Mouse (Mus musculus) adrenal gland, postnatal 36 days (tissue): ENCODE data around the gene Tmem132b. TPM values are rescaled to one million over a fixed set of nuclear protein-coding genes. Genes with fewer than 3 reads are reported as not detected.

Experiments used
- DNase-seq, 2 experiments: peaks; one replicate each; pipeline ENCODE4 v3.0.0; 2021; ENCODE audit warnings: mixed read lengths in 1 of 2
- total RNA-seq, 2 experiments: library from RNA; stranded (reverse); gene quantifications; 2 replicates each; pipeline ENCODE4 v1.2.3; 2021

The Tmem132b gene
- total RNA-seq, 2 experiments from 2014 or later: 0.76 to 0.95 TPM

- no peak for DNase-seq
Observed at GRCm38 (mm10) chr5:125676025-125676623, 144.6 kb downstream of the Tmem132b start.

GRCm38 (mm10) chr5:125680889-125681288 lies 149.3 kb downstream of the Tmem132b start:
- DNase-seq: no peak

GRCm38 (mm10) chr5:125683491-125683890 lies 151.9 kb downstream of the Tmem132b start:
- DNase-seq: no peak

- no peak for DNase-seq
Observed at GRCm38 (mm10) chr5:125685681-125686331, 154.2 kb downstream of the Tmem132b start.

GRCm38 (mm10) chr5:125692538-125692937 lies 161.0 kb downstream of the Tmem132b start:
- no peak for DNase-seq

GRCm38 (mm10) chr5:125699395-125699794 lies 167.8 kb downstream of the Tmem132b start:
- no peak for DNase-seq

GRCm38 (mm10) chr5:125700234-125700633 lies 168.7 kb downstream of the Tmem132b start:
- no peak for DNase-seq

GRCm38 (mm10) chr5:125705379-125705778 lies 173.8 kb downstream of the Tmem132b start:
- DNase-seq: peak in 1 of 2 experiments; percentile 16

- DNase-seq: peak; percentile 58 to 71
Observed at GRCm38 (mm10) chr5:125709160-125709559, 177.6 kb downstream of the Tmem132b start.

- no peak for DNase-seq
Observed at GRCm38 (mm10) chr5:125726815-125727214, 195.2 kb downstream of the Tmem132b start.

GRCm38 (mm10) chr5:125727436-125727835 lies 195.9 kb downstream of the Tmem132b start:
- no peak for DNase-seq

GRCm38 (mm10) chr5:125727936-125728335 lies 196.4 kb downstream of the Tmem132b start:
- no peak for DNase-seq

GRCm38 (mm10) chr5:125728521-125728920 lies 196.9 kb downstream of the Tmem132b start:
- no peak for DNase-seq

- no peak for DNase-seq
Observed at GRCm38 (mm10) chr5:125733806-125734205, 202.2 kb downstream of the Tmem132b start.

- DNase-seq: no peak
Observed at GRCm38 (mm10) chr5:125737105-125737504, 205.5 kb downstream of the Tmem132b start.

GRCm38 (mm10) chr5:125743503-125743902 lies 211.9 kb downstream of the Tmem132b start:
- no peak for DNase-seq

GRCm38 (mm10) chr5:125745727-125746126 lies 214.2 kb downstream of the Tmem132b start:
- DNase-seq: no peak

- no peak for DNase-seq
Observed at GRCm38 (mm10) chr5:125751481-125751880, 219.9 kb downstream of the Tmem132b start.

- DNase-seq: no peak
Observed at GRCm38 (mm10) chr5:125752546-125752945, 221.0 kb downstream of the Tmem132b start.

GRCm38 (mm10) chr5:125756987-125757530 lies 225.5 kb downstream of the Tmem132b start:
- no peak for DNase-seq

GRCm38 (mm10) chr5:125758506-125758905 lies 226.9 kb downstream of the Tmem132b start:
- DNase-seq: no peak

- DNase-seq: no peak
Observed at GRCm38 (mm10) chr5:125766941-125767340, 235.4 kb downstream of the Tmem132b start.

- DNase-seq: no peak
Observed at GRCm38 (mm10) chr5:125767950-125768349, 236.4 kb downstream of the Tmem132b start.

- no peak for DNase-seq
Observed at GRCm38 (mm10) chr5:125772238-125772637, 240.7 kb downstream of the Tmem132b start.
